Mouse (Mus musculus) frontal cortex, postnatal 14 days (tissue): ENCODE results near the gene Ehhadh.
"Not testable (repeated sequence)": the region's sequence is repeated elsewhere in the genome, so short reads cannot be mapped to it uniquely, and the experiment has no call there.

Source experiments
- DNase-seq, 2 experiments: peaks; one replicate each; pipeline ENCODE4 v3.0.0; 2022; ENCODE audit warnings: low spot score in 2 of 2

The Ehhadh gene

GRCm38 (mm10) chr16:21794697-21795045 lies 7.1 kb upstream of the Ehhadh start:
- DNase-seq = no peak

GRCm38 (mm10) chr16:21793875-21794696 lies 6.5 kb upstream of the Ehhadh start, which contains the start of gene Map3k13:
Gene Map3k13 (plus strand): TSS chr16:21794346.
- DNase-seq = peak; percentile 87 to 90

GRCm38 (mm10) chr16:21793080-21793810 lies 5.6 kb upstream of the Ehhadh start:
- DNase-seq = not testable (repeated sequence)

GRCm38 (mm10) chr16:21791779-21792178 lies 4.2 kb upstream of the Ehhadh start:
- DNase-seq = no peak

GRCm38 (mm10) chr16:21790469-21790868 lies 2.9 kb upstream of the Ehhadh start:
- DNase-seq = no peak

GRCm38 (mm10) chr16:21789180-21789579 lies 1.6 kb upstream of the Ehhadh start:
- no peak for DNase-seq

GRCm38 (mm10) chr16:21788581-21788980 lies 974 bp upstream of the Ehhadh start:
- DNase-seq = no peak

GRCm38 (mm10) chr16:21786317-21786716 lies 1.3 kb downstream of the Ehhadh start:
- DNase-seq = no peak

- DNase-seq = no peak
These were observed 2.6 kb downstream of the Ehhadh start for GRCm38 (mm10) chr16:21785000-21785399.

GRCm38 (mm10) chr16:21782807-21783206 lies 4.8 kb downstream of the Ehhadh start:
- no peak for DNase-seq

GRCm38 (mm10) chr16:21781895-21782294 lies 5.7 kb downstream of the Ehhadh start:
- no peak for DNase-seq

GRCm38 (mm10) chr16:21781277-21781676 lies 6.3 kb downstream of the Ehhadh start:
- DNase-seq = no peak

- no peak for DNase-seq
These were observed 8.5 kb downstream of the Ehhadh start for GRCm38 (mm10) chr16:21779149-21779548.

GRCm38 (mm10) chr16:21778293-21778866 lies 9.2 kb downstream of the Ehhadh start:
- DNase-seq = no peak

GRCm38 (mm10) chr16:21774725-21775124 lies 12.9 kb downstream of the Ehhadh start:
- DNase-seq = no peak

GRCm38 (mm10) chr16:21769667-21770066 lies 17.9 kb downstream of the Ehhadh start:
- DNase-seq = no peak

- no peak for DNase-seq
These were observed 19.4 kb downstream of the Ehhadh start for GRCm38 (mm10) chr16:21768255-21768654.

- DNase-seq = no peak
These were observed 29.2 kb downstream of the Ehhadh start for GRCm38 (mm10) chr16:21758447-21758846.

- no peak for DNase-seq
These were observed 44.2 kb downstream of the Ehhadh start for GRCm38 (mm10) chr16:21743401-21743800.

GRCm38 (mm10) chr16:21742898-21743297 lies 44.7 kb downstream of the Ehhadh start:
- no peak for DNase-seq

GRCm38 (mm10) chr16:21742191-21742870 lies 45.3 kb downstream of the Ehhadh start:
- no peak for DNase-seq

GRCm38 (mm10) chr16:21741542-21741941 lies 46.1 kb downstream of the Ehhadh start:
- no peak for DNase-seq
